Mouse (Mus musculus): ENCODE measurements around the gene Edil3. TPM values are rescaled to one million over a fixed set of nuclear protein-coding genes. Genes with fewer than 3 reads are reported as not detected.

Edil3 gene
- polyA plus RNA-seq (2012; ENCODE audit: low replicate concordance): not detected in 2 replicates

GRCm38 (mm10) chr13:88821440-88822331 is at the start of gene Edil3:
Edil3 (plus strand) TSS chr13:88821472.

All from leukemia stem cell, adult 10-12 weeks (primary cell).